Mouse (Mus musculus): ENCODE results near the gene Kif21a. TPM values are rescaled to one million over a fixed set of nuclear protein-coding genes. Genes with fewer than 3 reads are reported as not detected.
A peak's percentile ranks its signal among the peaks of the same experiment; 100 is the strongest.

The Kif21a gene
- total RNA-seq, 2 experiments from 2014 or later, result 138 to 144 TPM

GRCm38 (mm10) chr15:90896480-90896879 lies 153.3 kb downstream of the Kif21a start:
- no peak for TF ChIP-seq CTCF (IDR thresholded peaks at IDR 0.05)
- no peak for DNase-seq (ENCODE audit: extremely low spot score in 1 of 2, low spot score in 2 of 2)
- no peak overlapping the region for H3K27ac ChIP-seq
- H3K4me3 ChIP-seq, result no peak overlapping the region
- intact Hi-C loops (cut with DNase I), result no loop called here

- no peak overlapping the region for H3K27ac ChIP-seq
Observed at GRCm38 (mm10) chr15:90887466-90887865, 162.3 kb downstream of the Kif21a start.

More at GRCm38 (mm10) chr15:90887466-90887865, 162.3 kb downstream of the Kif21a start:
- H3K4me3 ChIP-seq, result no peak overlapping the region
- TF ChIP-seq CTCF (IDR thresholded peaks at IDR 0.05), result no peak
- DNase-seq (ENCODE audit: extremely low spot score in 1 of 2, low spot score in 2 of 2), result peak in 1 of 2 experiments; percentile 20
- intact Hi-C loops (cut with DNase I), result no loop called here

Other genes with a start within 250 kb of the Kif21a start
- gene Abcd2, start 141.9 kb upstream of the Kif21a start, total RNA-seq (2021), result 10 to 100 TPM; 29.3 to 29.4 TPM
- gene CN725425, start 149.5 kb upstream of the Kif21a start, total RNA-seq (2021), result under 1 TPM in 1 of 2 experiments, not detected in 1; 0.23 TPM

All from left cerebral cortex, adult 2 months (tissue).